Mouse (Mus musculus): Measurements from ENCODE around the gene Nlrp5.
"Not testable (repeated sequence)": the region's sequence is repeated elsewhere in the genome, so short reads cannot be mapped to it uniquely, and the experiment has no call there.

Gene Nlrp5

GRCm38 (mm10) chr7:23385589-23385988 is at the start of gene Nlrp5:
Gene Nlrp5, plus strand, starts transcription at chr7:23385889.
- no peak for DNase-seq

GRCm38 (mm10) chr7:23358311-23358710 is 27.4 kb upstream of the Nlrp5 start:
- not testable (repeated sequence) for DNase-seq

GRCm38 (mm10) chr7:23470201-23470600 is 84.5 kb downstream of the Nlrp5 start:
- not testable (repeated sequence) for DNase-seq

- DNase-seq, result not testable (repeated sequence)
Observed at GRCm38 (mm10) chr7:23470832-23471231, 85.1 kb downstream of the Nlrp5 start.

- DNase-seq, result not testable (repeated sequence)
Observed at GRCm38 (mm10) chr7:23472886-23473285, 87.2 kb downstream of the Nlrp5 start.
